Mouse (Mus musculus): Measurements from ENCODE around the gene Atf3.

GRCm38 (mm10) chr1:191205791-191206190, 12.0 kb downstream of the Atf3 start:
- no peak for TF ChIP-seq CEBPB (IDR thresholded peaks at IDR 0.05; ENCODE audit: insufficient read depth, poor library complexity, severe bottlenecking)
- TF ChIP-seq POLR2A (IDR thresholded peaks at IDR 0.05; ENCODE audit: insufficient read length, low read depth), result no peak
- TF ChIP-seq TCF3 (IDR thresholded peaks at IDR 0.05; ENCODE audit: insufficient read length, low read depth), result no peak
- no peak for TF ChIP-seq MAX (IDR thresholded peaks at IDR 0.05; ENCODE audit: low read depth)
- no peak for TF ChIP-seq MYOG (IDR thresholded peaks at IDR 0.05; ENCODE audit: control insufficient read depth in 1 of 3, insufficient read depth in 1 of 3, insufficient read length in 2 of 3, low read depth in 2 of 3)
- TF ChIP-seq POLR2AphosphoS2 (IDR thresholded peaks at IDR 0.05; ENCODE audit: insufficient read length, low read depth), result no peak
- no peak for TF ChIP-seq TCF12 (IDR thresholded peaks at IDR 0.05; ENCODE audit: insufficient read depth, poor library complexity, severe bottlenecking)
- TF ChIP-seq MYOD1 (IDR thresholded peaks at IDR 0.05; ENCODE audit: control insufficient read depth in 1 of 3, insufficient read length in 2 of 3, low read depth in 2 of 3), result no peak
